Mouse (Mus musculus): ENCODE results near the gene Lif.

GRCm38 (mm10) chr11:4298615-4299014 lies 41.3 kb downstream of the Lif start:
- TF ChIP-seq CHD2 (IDR thresholded peaks at IDR 0.05; ENCODE audit: low read depth, low read length) (no peak), ZC3H11A (IDR thresholded peaks at IDR 0.05; ENCODE audit: borderline replicate concordance, low read depth, low read length) (no peak), ZNF384 (IDR thresholded peaks at IDR 0.05; ENCODE audit: low read depth, low read length) (no peak), HCFC1 (IDR thresholded peaks at IDR 0.05; ENCODE audit: borderline replicate concordance, insufficient read depth, low read length) (no peak), MAFK (IDR thresholded peaks at IDR 0.05; ENCODE audit: insufficient read depth, low read depth, low read length) (no peak)

Data from ES-E14 (cell line).